Mouse (Mus musculus) cortical plate, adult 2 months (tissue): ENCODE measurements around the gene Gdf3.

Experiments used
- CTCF ChIP-seq: fragments of 200-500 bp; IDR thresholded peaks from 2 replicates; pipeline ENCODE4 v1.5.1; 2011; ENCODE audit warnings: mild to moderate bottlenecking, control low read depth, low read length; ENCODE audit not compliant: insufficient read depth; ENCODE audit errors: extremely low read depth
- POLR2A ChIP-seq: fragments of 200-500 bp; IDR thresholded peaks from 2 replicates; pipeline ENCODE4 v1.6.1; 2011; ENCODE audit warnings: mild to moderate bottlenecking, low read length, control low read depth; ENCODE audit not compliant: insufficient read depth; ENCODE audit errors: extremely low read depth

- no peak for TF ChIP-seq CTCF
- TF ChIP-seq POLR2A: no peak
These were observed 40.8 kb downstream of the Gdf3 start for GRCm38 (mm10) chr6:122569113-122569512.
